Mouse (Mus musculus) E14TG2a.4 (cell line): Measurements from ENCODE around the gene Dhcr24.

Experiments
- CTCF ChIP-seq: conservative IDR thresholded peaks from 2 replicates; pipeline ENCODE4 v1.5.1; 2014; ENCODE audit warnings: low read length
- POU5F1 ChIP-seq: IDR thresholded peaks from 2 replicates; pipeline ENCODE4 v1.6.1; 2014; ENCODE audit warnings: low read length, borderline replicate concordance

DNA sequence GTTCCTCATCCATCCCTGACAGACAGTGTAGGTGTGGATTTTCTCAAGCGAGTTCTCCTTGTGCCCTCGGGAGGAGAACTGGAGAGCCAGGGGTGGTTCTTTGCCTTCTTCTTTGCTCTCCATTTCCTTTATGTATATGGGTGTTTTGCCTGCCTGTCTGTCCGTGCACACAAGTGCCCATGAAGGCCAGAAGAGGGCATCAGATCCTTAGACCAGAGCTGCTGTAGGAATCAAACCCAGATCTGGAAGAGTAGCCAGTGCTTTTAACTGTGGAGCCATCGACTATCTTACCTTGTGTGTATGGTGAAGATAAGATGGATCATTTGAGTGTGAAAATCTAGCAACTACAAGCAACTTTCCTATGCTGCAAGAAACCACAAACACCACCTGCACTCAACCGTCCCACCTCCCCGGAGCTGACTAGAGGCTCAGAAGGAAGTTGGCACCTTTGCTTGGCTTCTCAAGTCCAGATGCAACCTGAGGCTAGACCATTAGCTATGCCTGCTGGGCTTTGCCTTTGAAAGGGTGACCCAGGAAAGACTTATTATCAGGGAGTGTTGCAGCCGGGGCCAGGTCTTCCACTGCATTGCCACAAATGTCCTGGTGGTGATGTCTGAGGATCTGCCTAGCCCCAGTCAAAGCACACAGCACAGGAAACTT, 27.3 kb upstream of the Dhcr24 start:
- TF ChIP-seq CTCF (no peak), POU5F1 (no peak)
